Mouse (Mus musculus) lung, embryonic 15.5 days (tissue): Measurements from ENCODE around the gene Cenpp. TPM values are rescaled to one million over a fixed set of nuclear protein-coding genes. Genes with fewer than 3 reads are reported as not detected.
A peak's percentile ranks its signal among the peaks of the same experiment; 100 is the strongest.

ENCODE experiments used
- ATAC-seq: fragments of 200-750 bp; cut with Nextera tagmentation; 2 replicates; pipeline ENCODE4 v1.8.0; 2017; ENCODE audit warnings: moderate number of reproducible peaks, borderline replicate concordance; ENCODE audit not compliant: low FRiP score, low TSS enrichment; ENCODE audit errors: extremely low read depth
- H3K27ac ChIP-seq: fragments of 300-500 bp; sonication (generic); 2 replicates; pipeline ENCODE4 v1.5.1; 2015; ENCODE audit warnings: moderate library complexity, mild to moderate bottlenecking, inconsistent platforms
- H3K27me3 ChIP-seq: fragments of 300-500 bp; sonication (generic); 2 replicates; pipeline ENCODE4 v1.6.1; 2015; ENCODE audit warnings: inconsistent platforms
- H3K36me3 ChIP-seq: fragments of 300-500 bp; sonication (generic); 2 replicates; pipeline ENCODE4 v1.6.1; 2015; ENCODE audit warnings: inconsistent platforms
- H3K4me1 ChIP-seq: fragments of 300-500 bp; sonication (generic); 2 replicates; pipeline ENCODE4 v1.6.1; 2015; ENCODE audit warnings: inconsistent platforms
- H3K4me2 ChIP-seq: fragments of 300-500 bp; sonication (generic); 2 replicates; pipeline ENCODE4 v1.6.1; 2015; ENCODE audit warnings: inconsistent platforms, mild to moderate bottlenecking, moderate library complexity
- H3K4me3 ChIP-seq: fragments of 300-500 bp; sonication (generic); 2 replicates; pipeline ENCODE4 v1.5.1; 2015; ENCODE audit warnings: mild to moderate bottlenecking, inconsistent platforms
- H3K9ac ChIP-seq: fragments of 300-500 bp; sonication (generic); 2 replicates; pipeline ENCODE4 v1.6.1; 2015; ENCODE audit warnings: inconsistent platforms
- H3K9me3 ChIP-seq: fragments of 300-500 bp; sonication (generic); 2 replicates; pipeline ENCODE4 v1.6.1; 2016; ENCODE audit warnings: inconsistent platforms
- WGBS: fragments of 180-500 bp; shearing (Covaris S2); methylation state at CpG from one replicate; pipeline ENCODE4 v1.1.7; 2015; 5-methylcytosine and 5-hydroxymethylcytosine counted together
- polyA plus RNA-seq: library from polyadenylated mRNA; unstranded; fragments of >200 nt; fragmentation: Nextera tagmentation; extraction: Ambion mirVana; gene quantifications from 2 replicates; pipeline ENCODE4 v1.2.1, GENCODE M21; 2015

The Cenpp gene
- polyA plus RNA-seq, 1 experiment from 2014 or later = 36.2 TPM

- no peak overlapping the region for H3K27ac ChIP-seq
- no peaks in the 10 kb centered on the region for H3K27me3 ChIP-seq
- whole genome bisulfite sequencing = 63% methylated on average over 4 of the region's 4 CpGs
- no peak overlapping the region for H3K4me2 ChIP-seq
- no peak overlapping the region for H3K9ac ChIP-seq
- H3K9me3 ChIP-seq = no peaks in the 10 kb centered on the region
- H3K36me3 ChIP-seq = peaks cover 40% of the 10 kb centered on the region
- H3K4me1 ChIP-seq = 0 out of 2 replicates have a peak, but pooled peaks cover 2% of the 10 kb centered on the region
- H3K4me3 ChIP-seq = no peak overlapping the region
- ATAC-seq = no peak
Measured at GRCm38 (mm10) chr13:49436170-49436569, 216.4 kb downstream of the Cenpp start.

GRCm38 (mm10) chr13:49435745-49436144, 216.8 kb downstream of the Cenpp start:
- H3K4me3 ChIP-seq = no peak overlapping the region
- H3K9me3 ChIP-seq = no peaks in the 10 kb centered on the region
- 80% methylated on average over 1 of the region's 1 CpGs for WGBS
- 0 out of 2 replicates have a peak, but pooled peaks cover 2% of the 10 kb centered on the region for H3K4me1 ChIP-seq
- H3K36me3 ChIP-seq = peaks cover 40% of the 10 kb centered on the region
- H3K27me3 ChIP-seq = no peaks in the 10 kb centered on the region
- H3K4me2 ChIP-seq = no peak overlapping the region
- H3K9ac ChIP-seq = no peak overlapping the region
- no peak for ATAC-seq
- no peak overlapping the region for H3K27ac ChIP-seq

DNA sequence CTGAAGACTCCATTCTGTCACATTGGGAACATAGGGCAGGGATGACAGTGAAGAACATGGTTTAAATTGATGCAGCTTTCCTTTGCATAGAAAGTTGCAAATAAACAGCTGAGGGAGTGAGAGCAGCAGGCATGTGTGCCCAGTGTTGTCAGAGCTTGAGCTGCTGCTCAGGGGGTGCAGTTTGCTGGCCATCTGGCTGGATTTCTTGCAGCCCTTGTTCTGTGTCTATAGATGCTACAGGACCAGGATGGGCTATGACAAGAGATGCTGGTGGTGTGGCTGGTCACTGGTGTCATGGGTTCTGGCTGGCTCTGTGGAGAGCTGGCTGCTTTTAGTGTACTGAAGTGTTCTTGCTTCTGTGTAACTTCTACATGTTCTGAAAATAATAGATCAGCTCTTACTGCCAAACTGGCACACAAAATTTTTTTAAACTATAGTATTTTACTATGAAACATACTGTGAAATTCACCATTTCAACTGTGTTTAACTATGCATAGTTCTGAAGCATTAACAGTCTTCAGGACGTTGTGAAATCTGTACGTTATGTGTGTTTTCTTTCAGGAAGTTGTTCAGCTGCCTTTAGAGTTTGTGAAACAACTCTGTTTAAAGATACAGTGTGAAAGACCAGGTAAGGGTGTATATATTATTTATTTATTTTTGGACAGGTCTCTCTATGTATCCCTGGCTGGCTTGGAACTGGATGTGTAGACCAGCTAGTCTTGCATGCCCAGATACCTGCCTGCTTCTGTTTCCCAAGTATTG, 219.1 kb downstream of the Cenpp start:
- H3K4me2 ChIP-seq = no peak overlapping the region
- WGBS = 83% methylated on average over 2 of the region's 2 CpGs
- H3K36me3 ChIP-seq = peaks cover 40% of the 10 kb centered on the region
- no peak overlapping the region for H3K4me3 ChIP-seq
- H3K9ac ChIP-seq = no peak overlapping the region
- no peak overlapping the region for H3K27ac ChIP-seq
- ATAC-seq = no peak
- no peaks in the 10 kb centered on the region for H3K27me3 ChIP-seq
- H3K9me3 ChIP-seq = no peaks in the 10 kb centered on the region
- H3K4me1 ChIP-seq = 0 out of 2 replicates have a peak, but pooled peaks cover 7% of the 10 kb centered on the region

- Histone ChIP-seq H3K27me3 (no peaks in the 10 kb centered on the region), H3K27ac (no peak overlapping the region), H3K36me3 (peaks cover 19% of the 10 kb centered on the region), H3K4me3 (no peak overlapping the region), H3K4me1 (0 out of 2 replicates have a peak, but pooled peaks cover 7% of the 10 kb centered on the region), H3K9ac (no peak overlapping the region), H3K4me2 (no peak overlapping the region), H3K9me3 (no peaks in the 10 kb centered on the region)
- no peak for ATAC-seq
- 44% methylated on average over 4 of the region's 4 CpGs for WGBS
Measured at GRCm38 (mm10) chr13:49430529-49430928, 222.1 kb downstream of the Cenpp start.

GRCm38 (mm10) chr13:49428042-49428675, 224.4 kb downstream of the Cenpp start:
- peaks cover 8% of the 10 kb centered on the region; the same call in 1 of the 2 replicates for H3K36me3 ChIP-seq
- H3K9me3 ChIP-seq = no peaks in the 10 kb centered on the region
- ATAC-seq = no peak
- no peak overlapping the region for H3K27ac ChIP-seq
- no peak overlapping the region for H3K4me2 ChIP-seq
- H3K9ac ChIP-seq = no peak overlapping the region
- WGBS = 76% methylated on average over 1 of the region's 1 CpGs
- H3K4me3 ChIP-seq = no peak overlapping the region
- peaks cover 7% of the 10 kb centered on the region; the same call in 1 of the 2 replicates for H3K4me1 ChIP-seq
- H3K27me3 ChIP-seq = no peaks in the 10 kb centered on the region

DNA sequence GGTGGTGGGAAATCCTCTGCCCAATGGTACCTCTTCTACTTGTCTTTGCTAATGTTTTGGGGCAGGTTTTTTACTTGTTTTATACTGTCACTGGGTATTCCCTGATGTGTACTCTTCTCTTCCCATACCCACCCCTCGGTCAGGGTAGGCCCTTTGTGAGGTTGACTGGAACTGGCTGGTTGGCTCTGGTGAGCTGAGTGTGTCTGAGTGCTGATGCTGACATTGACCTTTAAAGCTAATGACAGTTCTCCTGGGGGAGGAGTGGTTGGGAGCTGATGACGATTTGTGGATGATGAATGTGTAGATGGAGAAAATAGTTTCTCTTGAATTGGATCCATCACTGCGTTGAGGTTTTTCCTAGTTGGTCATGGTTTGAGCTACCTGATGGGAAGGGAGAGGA, 225.8 kb downstream of the Cenpp start:
- 83% methylated on average over 3 of the region's 3 CpGs for WGBS

GRCm38 (mm10) chr13:49421959-49422358, 230.6 kb downstream of the Cenpp start:
- Histone ChIP-seq H3K4me2 (peak overlapping the region; percentile 95), H3K9me3 (no peaks in the 10 kb centered on the region), H3K9ac (peak overlapping the region; percentile 74), H3K4me3 (peak overlapping the region; percentile 72), H3K27me3 (no peaks in the 10 kb centered on the region), H3K4me1 (peaks cover 24% of the 10 kb centered on the region), H3K36me3 (no peaks in the 10 kb centered on the region), H3K27ac (no peak overlapping the region)
- 18% methylated on average over 4 of the region's 4 CpGs for WGBS
- no peak for ATAC-seq

More for the DNA sequence above, 225.8 kb downstream of the Cenpp start:
- no peak overlapping the region for H3K9ac ChIP-seq
- H3K4me1 ChIP-seq = peaks cover 20% of the 10 kb centered on the region
- no peaks in the 10 kb centered on the region for H3K9me3 ChIP-seq
- H3K4me2 ChIP-seq = no peak overlapping the region
- no peak overlapping the region for H3K4me3 ChIP-seq
- ATAC-seq = no peak
- H3K36me3 ChIP-seq = no peaks in the 10 kb centered on the region
- no peak overlapping the region for H3K27ac ChIP-seq
- H3K27me3 ChIP-seq = no peaks in the 10 kb centered on the region

GRCm38 (mm10) chr13:49421606-49421917, 231.0 kb downstream of the Cenpp start:
- Histone ChIP-seq H3K4me1 (peaks cover 24% of the 10 kb centered on the region), H3K27ac (peak overlapping the region; percentile 75), H3K9ac (peak overlapping the region; percentile 74), H3K4me2 (peak overlapping the region; percentile 95), H3K4me3 (peak overlapping the region; percentile 72), H3K27me3 (no peaks in the 10 kb centered on the region), H3K36me3 (no peaks in the 10 kb centered on the region), H3K9me3 (no peaks in the 10 kb centered on the region)
- 0% methylated on average over 15 of the region's 15 CpGs for WGBS
- no peak for ATAC-seq

DNA sequence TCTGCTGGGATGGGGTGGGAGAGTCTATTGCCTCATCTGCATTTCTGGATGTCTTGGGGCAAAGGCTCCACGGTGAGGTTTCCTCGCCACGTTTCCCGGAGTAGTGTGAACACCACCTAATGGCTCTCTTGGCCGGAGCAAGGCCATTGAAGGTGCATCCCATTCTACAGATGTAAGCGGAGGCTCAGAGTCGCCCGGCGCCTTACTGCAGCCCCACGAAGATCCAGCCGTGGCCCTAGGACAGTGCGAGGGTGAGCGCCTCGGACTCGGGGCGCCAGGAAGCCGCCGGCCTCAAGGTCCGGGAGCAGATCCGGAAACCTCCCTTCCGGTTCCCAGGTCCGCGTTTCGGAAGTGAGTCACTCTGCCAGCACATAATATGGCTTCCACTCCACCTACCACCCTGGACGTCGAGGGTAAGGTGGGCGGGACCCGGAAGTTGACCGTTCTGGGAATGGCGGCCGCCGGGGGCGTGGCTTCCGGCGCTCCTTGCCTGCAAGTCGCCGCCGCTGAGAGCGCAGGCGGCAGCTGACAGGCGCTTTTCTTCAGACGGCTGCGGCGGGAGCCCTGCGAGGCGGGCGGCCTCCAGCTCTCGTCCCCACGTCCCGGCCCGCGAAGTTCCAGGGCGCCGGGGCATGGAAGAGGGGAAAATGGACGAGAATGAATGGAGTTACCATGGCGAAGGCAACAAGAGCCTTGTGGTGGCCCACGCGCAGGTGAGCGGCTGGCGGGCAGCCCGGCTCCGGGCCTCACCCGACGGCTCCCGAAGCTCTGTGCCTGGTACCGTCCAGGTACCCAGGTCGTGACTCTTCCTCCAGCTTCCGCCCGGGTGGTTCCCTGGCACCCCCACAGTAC, 231.6 kb downstream of the Cenpp start, which contains the start of gene Ippk:
TSS of gene Ippk (plus strand) at position 496 of the 852 bp plus-strand sequence.
- WGBS = 0% methylated on average over 66 of the region's 69 CpGs
- H3K27ac ChIP-seq = peak within 1 kb of the TSS; percentile 77
- H3K36me3 ChIP-seq = no peaks in the 10 kb centered on the region
- peak within 1 kb of the TSS; percentile 95 for H3K4me2 ChIP-seq
- peak; percentile 98 for ATAC-seq
- H3K4me3 ChIP-seq = peak within 1 kb of the TSS; percentile 72
- H3K4me1 ChIP-seq = peaks cover 24% of the 10 kb centered on the region
- peak within 1 kb of the TSS; percentile 74 for H3K9ac ChIP-seq
- H3K9me3 ChIP-seq = no peaks in the 10 kb centered on the region
- H3K27me3 ChIP-seq = no peaks in the 10 kb centered on the region
